Mouse (Mus musculus) brain, embryonic 18.5 days (tissue): ENCODE data around the gene C1qb.

Experiments used
- DNase-seq: peaks from one replicate; pipeline ENCODE4 v3.0.0-alpha.2; 2012; ENCODE audit warnings: low read depth, low spot score

The C1qb gene

GRCm38 (mm10) chr4:136842802-136843201 is 43.2 kb downstream of the C1qb start:
- DNase-seq, result no peak

- DNase-seq, result no peak
Observed at GRCm38 (mm10) chr4:136842033-136842432, 44.0 kb downstream of the C1qb start.

DNA sequence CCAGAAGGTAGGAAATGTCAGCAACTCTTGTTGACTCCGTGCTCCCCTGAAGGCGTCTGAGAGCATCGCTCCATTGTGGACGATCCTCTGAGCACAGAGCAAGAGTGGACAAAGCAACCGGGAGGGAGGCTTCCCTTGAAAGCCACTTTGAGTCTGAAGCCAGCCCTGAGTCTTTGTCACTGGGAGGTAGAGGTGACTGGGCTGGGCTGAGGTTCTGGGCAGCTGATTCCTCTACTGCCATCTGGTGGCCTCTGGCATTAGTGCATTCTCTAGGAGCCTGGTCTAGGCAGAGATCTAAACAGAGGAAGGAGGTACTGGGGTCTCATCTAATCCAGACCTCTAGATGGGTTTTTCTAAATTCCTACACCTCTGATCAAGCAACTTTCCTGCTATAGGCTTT is 44.9 kb downstream of the C1qb start:
- DNase-seq, result no peak

GRCm38 (mm10) chr4:136838462-136838861 is 47.5 kb downstream of the C1qb start:
- no peak for DNase-seq

GRCm38 (mm10) chr4:136838026-136838425 is 48.0 kb downstream of the C1qb start:
- no peak for DNase-seq

DNA sequence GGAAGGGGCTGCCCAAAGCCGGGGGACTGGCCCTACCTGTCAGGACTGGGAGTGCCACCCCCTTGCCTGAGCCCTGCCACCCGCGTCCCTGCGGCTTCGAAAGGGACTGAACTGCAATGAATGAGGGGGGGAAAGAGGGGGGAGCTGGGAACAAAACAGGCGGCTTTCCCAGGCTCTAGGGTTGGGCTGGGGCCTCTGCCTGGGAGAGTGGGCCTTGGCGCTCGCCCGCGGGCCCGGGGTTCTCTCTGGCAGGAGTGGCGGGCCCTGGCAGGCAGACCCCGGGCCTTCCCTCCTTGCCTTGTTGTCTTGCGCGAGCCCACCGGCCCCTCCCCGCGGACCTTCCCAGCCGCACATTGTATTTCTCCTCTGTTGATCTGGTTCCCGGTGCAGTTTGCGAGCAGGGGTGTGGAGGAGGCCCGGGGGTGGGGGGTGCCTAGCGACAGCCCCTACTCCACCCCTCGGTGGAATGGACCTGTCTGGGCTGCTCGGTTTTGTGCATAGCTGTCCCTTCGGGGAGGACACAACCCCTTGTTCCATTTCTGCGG is 49.5 kb downstream of the C1qb start:
- peak; percentile 60 for DNase-seq

DNA sequence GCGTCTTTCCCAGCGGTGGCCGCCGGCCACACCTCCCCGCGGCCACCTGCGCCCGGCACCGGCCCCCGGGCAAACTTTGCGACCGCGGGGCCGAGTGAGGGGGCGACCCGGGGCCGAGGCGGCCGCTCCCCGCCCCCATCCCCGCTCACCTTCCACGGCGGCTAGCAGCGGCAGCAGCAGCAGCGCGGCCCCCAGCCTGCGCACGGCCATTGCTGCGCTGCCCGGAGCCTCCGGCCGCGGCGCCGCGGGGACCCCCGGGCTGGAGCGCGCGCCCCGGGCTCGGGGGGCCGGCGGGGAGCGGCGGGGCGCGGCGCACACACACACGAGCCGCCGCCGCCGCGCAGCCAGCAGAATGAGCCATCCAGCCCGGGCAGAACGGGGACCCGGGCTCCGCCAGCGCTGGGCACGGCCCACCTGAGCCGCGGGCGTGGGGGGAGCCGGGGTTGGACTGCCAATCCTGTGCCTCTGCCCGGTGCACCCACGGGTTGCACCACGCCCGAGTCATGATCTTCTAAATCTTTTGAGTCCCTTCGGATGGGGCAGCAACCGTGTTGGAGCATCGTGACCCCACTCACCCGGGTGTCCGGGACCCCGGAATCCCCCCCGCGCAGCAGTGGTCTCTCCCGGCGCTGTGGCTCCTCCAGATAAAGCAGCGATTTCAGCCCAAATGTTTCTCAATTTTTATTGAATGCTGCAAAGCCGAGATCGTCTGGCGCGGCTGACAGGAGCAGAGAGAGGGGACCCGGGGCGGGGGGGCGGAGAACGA is 50.2 kb downstream of the C1qb start, which contains the start of gene Ephb2:
Gene Ephb2, minus strand, starts transcription at position 368 of the 766 bp plus-strand sequence.
- DNase-seq, result peak; percentile 72

DNA sequence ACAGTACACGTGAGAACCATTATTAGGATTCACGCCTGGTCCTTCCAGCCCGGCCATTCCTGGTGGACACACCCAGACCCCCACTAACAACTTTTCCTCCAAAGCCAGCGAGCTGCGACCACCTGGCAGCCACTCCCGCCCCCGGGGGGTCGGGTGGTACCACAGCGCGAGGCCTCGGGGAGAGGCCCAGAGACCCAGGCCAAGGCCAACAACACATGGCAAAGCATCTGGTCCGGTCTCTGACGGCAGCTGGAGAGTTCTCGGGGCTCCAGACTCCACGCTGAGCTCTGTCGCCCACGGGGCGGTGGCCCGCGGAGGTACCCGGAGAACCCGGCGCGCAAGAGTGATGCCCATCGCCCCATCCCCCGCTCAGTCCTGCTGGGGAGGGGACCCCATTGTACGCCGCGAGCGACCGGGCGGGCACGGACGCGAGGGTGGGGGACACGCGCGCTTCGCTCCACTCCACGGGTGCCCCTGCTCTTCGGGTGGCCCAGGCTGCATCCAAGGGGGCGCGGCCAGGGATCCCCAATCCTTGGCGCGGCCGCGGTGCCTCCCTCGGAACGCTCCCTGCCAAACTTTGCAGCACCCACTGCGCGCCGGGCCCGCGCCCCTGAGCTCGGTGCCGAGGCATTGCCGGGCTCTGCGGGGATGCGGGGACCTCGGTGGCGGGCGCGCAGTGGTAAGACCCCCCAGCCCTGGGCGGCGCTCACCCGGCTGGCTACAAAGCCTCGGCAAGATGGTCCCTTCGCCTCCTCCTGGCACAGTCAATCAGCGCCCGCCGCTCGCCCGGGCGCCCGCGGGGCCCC is 51.0 kb downstream of the C1qb start:
- no peak for DNase-seq

DNA sequence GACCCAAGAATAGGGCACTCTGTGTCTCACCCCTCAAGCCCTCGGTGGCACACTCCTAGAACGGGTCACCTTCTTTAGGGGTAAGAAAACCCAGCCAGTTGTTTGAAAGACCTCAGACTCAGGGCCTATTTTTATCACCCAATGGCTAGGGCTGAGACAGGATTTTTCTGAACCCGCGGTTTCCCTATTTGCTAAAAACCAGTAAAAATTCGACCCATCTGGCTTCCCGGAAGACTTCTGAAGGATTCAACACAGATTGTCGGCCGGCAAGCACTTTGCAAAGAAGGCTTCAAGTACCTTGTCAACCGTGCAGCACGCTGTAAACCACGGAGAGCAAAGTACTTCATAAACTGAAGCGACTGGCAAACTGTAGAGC is 51.6 kb downstream of the C1qb start:
- no peak for DNase-seq

- DNase-seq, result no peak
Observed at GRCm38 (mm10) chr4:136833619-136834351, 52.2 kb downstream of the C1qb start.

DNA sequence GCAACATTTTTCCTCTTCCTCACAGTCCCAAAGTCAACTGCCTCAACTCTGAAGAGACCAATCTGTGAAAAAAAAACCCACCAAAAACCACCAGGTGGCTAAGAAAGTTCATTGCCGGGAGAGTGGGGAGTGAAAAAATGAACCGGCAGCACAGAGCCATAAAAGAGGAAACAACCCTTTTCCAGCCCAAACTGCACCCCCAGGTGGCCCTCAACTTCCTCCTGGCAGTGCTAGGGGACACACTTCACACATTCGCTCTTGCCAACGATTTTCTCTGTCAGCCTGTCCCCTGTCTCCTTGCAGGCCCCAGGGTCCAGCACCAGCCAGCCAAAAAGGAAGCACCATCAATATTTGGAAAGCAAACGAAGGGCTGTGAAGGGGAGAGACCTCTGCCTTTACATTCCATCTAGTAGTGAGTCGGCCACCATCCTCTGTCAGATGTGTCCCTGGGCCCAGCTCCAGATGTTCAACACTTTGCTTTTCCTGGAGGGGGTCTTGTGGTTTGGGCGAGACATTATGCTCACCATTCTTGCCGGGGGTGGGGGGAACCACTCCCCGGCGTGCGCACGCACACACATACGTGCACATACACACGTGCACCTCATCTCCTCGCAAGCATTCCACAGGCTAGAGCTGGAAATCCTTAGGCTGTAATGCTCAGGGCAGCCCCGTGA is 53.3 kb downstream of the C1qb start:
- DNase-seq, result no peak

DNA sequence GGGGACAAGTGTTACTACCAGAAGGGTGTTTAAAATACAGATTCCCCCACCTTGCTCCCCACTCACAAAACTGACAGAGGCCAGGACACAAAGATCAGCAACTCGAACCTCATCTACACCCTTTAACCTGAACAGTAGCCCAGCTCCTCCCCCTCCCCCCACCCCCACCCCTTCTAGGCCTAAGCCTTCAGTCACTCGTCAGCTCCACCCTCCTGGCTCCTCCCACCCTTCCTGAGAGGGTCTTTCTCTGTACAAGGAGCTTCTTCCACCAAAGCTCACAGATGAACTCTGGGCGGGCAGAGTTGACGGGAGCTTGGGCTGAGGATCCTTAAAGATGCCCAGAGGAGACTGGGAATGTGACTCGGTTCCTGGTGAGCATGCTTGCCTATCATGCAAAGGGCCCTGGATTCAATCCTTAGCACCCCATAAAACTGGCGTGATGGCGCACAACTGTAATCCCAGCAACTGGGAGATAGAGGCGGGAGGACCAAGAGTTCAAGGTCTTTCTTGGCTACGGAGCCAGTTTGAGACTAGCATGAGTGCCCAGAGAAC is 55.6 kb downstream of the C1qb start:
- DNase-seq, result no peak
